Mouse (Mus musculus): Measurements from ENCODE around the gene Fgfr2. TPM values are rescaled to one million over a fixed set of nuclear protein-coding genes. Genes with fewer than 3 reads are reported as not detected.

Gene Fgfr2
- polyA plus RNA-seq, 1 experiment from 2014 or later = 123 TPM

- Histone ChIP-seq H3K4me2 (replicated peaks) (peak overlapping the region; percentile 98), H3K27ac (peak overlapping the region; percentile 83), H3K9me3 (no peaks in the 10 kb centered on the region), H3K27me3 (no peaks in the 10 kb centered on the region), H3K4me1 (peaks cover 51% of the 10 kb centered on the region), H3K36me3 (no peaks in the 10 kb centered on the region), H3K4me3 (peak overlapping the region; percentile 82), H3K9ac (peak overlapping the region; percentile 82)
- peak; percentile 69 for ATAC-seq (ENCODE audit: low FRiP score, low read depth)
- WGBS = 1% methylated on average over 51 of the region's 51 CpGs
Observed at GRCm38 (mm10) chr7:132315149-132316091, 807.7 kb downstream of the Fgfr2 start.

- no peak for ATAC-seq (ENCODE audit: low FRiP score, low read depth)
- no peaks in the 10 kb centered on the region for H3K9me3 ChIP-seq
- no peak overlapping the region for H3K9ac ChIP-seq
- H3K36me3 ChIP-seq = no peaks in the 10 kb centered on the region
- H3K27me3 ChIP-seq = no peaks in the 10 kb centered on the region
- H3K4me3 ChIP-seq = no peak overlapping the region
- H3K27ac ChIP-seq = no peak overlapping the region
- WGBS = 64% methylated on average over 8 of the region's 8 CpGs
- H3K4me1 ChIP-seq = peaks cover 63% of the 10 kb centered on the region
- no peak overlapping the region for H3K4me2 ChIP-seq (replicated peaks)
Observed at GRCm38 (mm10) chr7:132312396-132312795, 810.8 kb downstream of the Fgfr2 start.

- H3K4me1 ChIP-seq = peaks cover 50% of the 10 kb centered on the region
- no peak overlapping the region for H3K27ac ChIP-seq
- no peaks in the 10 kb centered on the region for H3K36me3 ChIP-seq
- H3K4me2 ChIP-seq (replicated peaks) = no peak overlapping the region
- WGBS = 42% methylated on average over 5 of the region's 5 CpGs
- no peaks in the 10 kb centered on the region for H3K27me3 ChIP-seq
- H3K4me3 ChIP-seq = no peak overlapping the region
- ATAC-seq (ENCODE audit: low FRiP score, low read depth) = no peak
- H3K9ac ChIP-seq = no peak overlapping the region
- no peaks in the 10 kb centered on the region for H3K9me3 ChIP-seq
Observed at GRCm38 (mm10) chr7:132308537-132309191, 814.5 kb downstream of the Fgfr2 start.

GRCm38 (mm10) chr7:132307722-132308271, 815.4 kb downstream of the Fgfr2 start:
- H3K4me2 ChIP-seq (replicated peaks) = no peak overlapping the region
- no peaks in the 10 kb centered on the region for H3K36me3 ChIP-seq
- no peaks in the 10 kb centered on the region for H3K9me3 ChIP-seq
- no peak overlapping the region for H3K9ac ChIP-seq
- H3K27me3 ChIP-seq = no peaks in the 10 kb centered on the region
- ATAC-seq (ENCODE audit: low FRiP score, low read depth) = no peak
- H3K4me1 ChIP-seq = peaks cover 46% of the 10 kb centered on the region
- WGBS = 79% methylated on average over 6 of the region's 6 CpGs
- H3K27ac ChIP-seq = no peak overlapping the region
- H3K4me3 ChIP-seq = no peak overlapping the region

GRCm38 (mm10) chr7:132306671-132307412, 816.3 kb downstream of the Fgfr2 start:
- no peaks in the 10 kb centered on the region for H3K9me3 ChIP-seq
- no peaks in the 10 kb centered on the region for H3K27me3 ChIP-seq
- no peak overlapping the region for H3K4me2 ChIP-seq (replicated peaks)
- H3K4me3 ChIP-seq = no peak overlapping the region
- no peak overlapping the region for H3K9ac ChIP-seq
- ATAC-seq (ENCODE audit: low FRiP score, low read depth) = no peak
- H3K27ac ChIP-seq = no peak overlapping the region
- H3K36me3 ChIP-seq = no peaks in the 10 kb centered on the region
- WGBS = 91% methylated on average over 8 of the region's 8 CpGs
- H3K4me1 ChIP-seq = peaks cover 44% of the 10 kb centered on the region

GRCm38 (mm10) chr7:132305492-132306375, 817.4 kb downstream of the Fgfr2 start:
- Histone ChIP-seq H3K4me3 (no peak overlapping the region), H3K36me3 (no peaks in the 10 kb centered on the region), H3K27ac (no peak overlapping the region), H3K27me3 (no peaks in the 10 kb centered on the region), H3K4me1 (peaks cover 39% of the 10 kb centered on the region), H3K9ac (no peak overlapping the region), H3K9me3 (no peaks in the 10 kb centered on the region), H3K4me2 (replicated peaks) (no peak overlapping the region)
- 90% methylated on average over 5 of the region's 5 CpGs for WGBS
- ATAC-seq (ENCODE audit: low FRiP score, low read depth) = no peak

GRCm38 (mm10) chr7:132304424-132305085, 818.6 kb downstream of the Fgfr2 start:
- no peak overlapping the region for H3K9ac ChIP-seq
- no peak overlapping the region for H3K4me3 ChIP-seq
- ATAC-seq (ENCODE audit: low FRiP score, low read depth) = no peak
- WGBS = 75% methylated on average over 8 of the region's 8 CpGs
- H3K36me3 ChIP-seq = no peaks in the 10 kb centered on the region
- no peak overlapping the region for H3K4me2 ChIP-seq (replicated peaks)
- no peak overlapping the region for H3K27ac ChIP-seq
- H3K9me3 ChIP-seq = no peaks in the 10 kb centered on the region
- H3K27me3 ChIP-seq = no peaks in the 10 kb centered on the region
- peaks cover 43% of the 10 kb centered on the region for H3K4me1 ChIP-seq

- no peak for ATAC-seq (ENCODE audit: low FRiP score, low read depth)
- peaks cover 42% of the 10 kb centered on the region for H3K4me1 ChIP-seq
- no peak overlapping the region for H3K9ac ChIP-seq
- no peaks in the 10 kb centered on the region for H3K27me3 ChIP-seq
- H3K9me3 ChIP-seq = no peaks in the 10 kb centered on the region
- H3K4me2 ChIP-seq (replicated peaks) = no peak overlapping the region
- WGBS = 68% methylated on average over 7 of the region's 7 CpGs
- no peak overlapping the region for H3K4me3 ChIP-seq
- H3K27ac ChIP-seq = no peak overlapping the region
- no peaks in the 10 kb centered on the region for H3K36me3 ChIP-seq
Observed at GRCm38 (mm10) chr7:132303988-132304387, 819.2 kb downstream of the Fgfr2 start.

- no peak overlapping the region for H3K27ac ChIP-seq
- H3K4me3 ChIP-seq = no peak overlapping the region
- no peaks in the 10 kb centered on the region for H3K9me3 ChIP-seq
- H3K9ac ChIP-seq = no peak overlapping the region
- H3K36me3 ChIP-seq = no peaks in the 10 kb centered on the region
- H3K4me1 ChIP-seq = peaks cover 40% of the 10 kb centered on the region
- ATAC-seq (ENCODE audit: low FRiP score, low read depth) = no peak
- H3K27me3 ChIP-seq = no peaks in the 10 kb centered on the region
- H3K4me2 ChIP-seq (replicated peaks) = no peak overlapping the region
- 67% methylated on average over 8 of the region's 8 CpGs for WGBS
Observed at GRCm38 (mm10) chr7:132302508-132303241, 820.5 kb downstream of the Fgfr2 start.

- no peak overlapping the region; the same call in 1 of the 2 replicates for H3K4me2 ChIP-seq (replicated peaks)
- ATAC-seq (ENCODE audit: low FRiP score, low read depth) = no peak
- no peak overlapping the region for H3K4me3 ChIP-seq
- no peak overlapping the region for H3K27ac ChIP-seq
- no peaks in the 10 kb centered on the region for H3K27me3 ChIP-seq
- 13% methylated on average over 5 of the region's 5 CpGs for WGBS
- no peaks in the 10 kb centered on the region for H3K36me3 ChIP-seq
- no peak overlapping the region for H3K9ac ChIP-seq
- H3K4me1 ChIP-seq = peaks cover 45% of the 10 kb centered on the region
- no peaks in the 10 kb centered on the region for H3K9me3 ChIP-seq
Observed at GRCm38 (mm10) chr7:132299661-132300210, 823.4 kb downstream of the Fgfr2 start.
